Mouse (Mus musculus): ENCODE measurements at regions not wholly inside any gene's neighbourhood (a gene's known extent, or its start where the extent isn't known, plus 50 kb on each side); places are given as distances from the start of the nearest gene placed in this dataset.

GRCm38 (mm10) chr2:9267675-9268074, 613.4 kb upstream of the 4930412O13Rik start:
- no peak for DNase-seq (ENCODE audit: low spot score in 2 of 2)

DNA sequence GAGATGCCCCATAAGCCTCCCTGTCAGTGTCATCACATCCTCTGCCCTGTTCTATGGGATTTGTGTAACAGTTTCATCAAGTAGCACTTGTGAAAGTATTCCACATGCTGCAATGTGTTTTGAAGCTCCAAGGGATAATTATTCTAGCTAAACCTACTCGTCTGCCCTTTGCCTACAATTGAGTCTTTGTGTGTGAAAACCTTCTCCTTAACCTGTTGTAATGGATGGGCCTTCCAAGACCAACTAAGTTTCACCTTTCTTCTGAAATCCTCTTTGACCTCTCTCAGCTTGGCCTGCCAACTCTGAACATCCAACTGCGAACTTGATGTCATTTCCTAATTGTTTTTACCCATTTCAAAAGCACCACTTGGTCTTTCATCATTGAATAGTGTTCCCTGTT, 597.6 kb upstream of the 4930412O13Rik start:
- no peak for DNase-seq (ENCODE audit: low spot score in 2 of 2)

DNA sequence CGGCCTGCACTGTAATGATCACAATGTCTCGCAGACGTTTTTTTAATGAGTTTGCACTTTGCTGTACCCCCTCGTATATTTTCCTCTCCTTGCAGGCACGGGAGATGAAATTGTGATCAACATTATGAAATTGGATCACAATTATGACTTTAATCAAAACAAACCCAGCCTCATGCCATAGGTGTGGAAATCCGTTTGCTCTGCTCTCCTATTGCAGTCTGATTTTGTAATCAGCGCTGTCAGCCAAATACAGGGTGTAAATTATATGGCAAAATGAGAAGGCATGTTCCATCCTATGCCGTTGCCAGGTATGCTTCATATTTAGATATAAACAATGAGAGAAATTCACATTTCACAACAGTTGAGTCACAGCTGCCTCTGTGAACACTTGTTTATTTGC, 595.3 kb upstream of the 4930412O13Rik start:
- no peak for DNase-seq (ENCODE audit: low spot score in 2 of 2)

GRCm38 (mm10) chr2:9287077-9287476, 594.0 kb upstream of the 4930412O13Rik start:
- no peak for DNase-seq (ENCODE audit: low spot score in 2 of 2)

- no peak for DNase-seq (ENCODE audit: low spot score in 2 of 2)
These were observed 593.4 kb upstream of the 4930412O13Rik start for GRCm38 (mm10) chr2:9287623-9288022.

- peak in 1 of 2 experiments; percentile 8 for DNase-seq (ENCODE audit: low spot score in 2 of 2)
These were observed 549.3 kb upstream of the 4930412O13Rik start for GRCm38 (mm10) chr2:9331630-9332352.

GRCm38 (mm10) chr2:9348982-9349381, 532.1 kb upstream of the 4930412O13Rik start:
- no peak for DNase-seq (ENCODE audit: low spot score in 2 of 2)

DNA sequence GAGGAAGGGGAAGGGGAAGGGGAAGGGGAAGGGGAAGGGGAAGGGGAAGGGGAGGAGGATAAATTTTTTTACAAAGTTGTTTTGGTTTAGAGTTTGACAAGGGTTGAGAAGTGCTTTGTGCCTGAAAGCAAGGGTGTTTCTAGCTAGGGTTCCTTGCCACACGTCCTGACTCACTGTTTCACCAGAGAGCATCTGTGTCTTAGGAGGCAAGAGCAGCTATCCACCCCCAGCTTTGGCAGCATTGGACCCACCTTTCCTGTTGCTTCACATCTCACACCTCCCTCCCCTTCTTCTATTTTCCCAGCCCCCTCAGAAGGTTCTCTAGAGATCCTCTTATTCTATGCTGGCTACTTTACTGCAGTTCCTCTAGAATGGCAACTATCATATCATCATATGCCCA, 531.1 kb upstream of the 4930412O13Rik start:
- no peak for DNase-seq (ENCODE audit: low spot score in 2 of 2)

DNA sequence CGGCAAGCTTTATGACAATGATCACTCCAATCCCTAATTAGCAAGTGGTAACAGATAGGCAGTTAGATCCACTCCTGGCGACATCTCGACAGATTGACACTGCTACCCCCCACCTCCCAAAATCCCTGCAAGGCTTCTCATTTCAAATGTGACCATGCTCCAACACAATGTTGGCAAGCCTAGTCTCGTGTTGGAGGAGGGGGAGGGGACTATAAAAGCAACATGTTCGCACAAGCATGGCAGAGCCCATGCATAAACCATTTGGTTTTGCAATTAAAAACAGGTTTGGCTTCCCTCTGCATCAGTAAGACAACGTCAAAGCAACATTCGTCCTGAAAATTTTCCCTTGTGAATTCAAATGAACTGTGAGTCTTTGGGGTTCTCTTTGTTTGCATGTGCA, 528.9 kb upstream of the 4930412O13Rik start:
- DNase-seq (ENCODE audit: low spot score in 2 of 2), result no peak

GRCm38 (mm10) chr2:9360020-9360419, 521.0 kb upstream of the 4930412O13Rik start:
- DNase-seq (ENCODE audit: low spot score in 2 of 2), result no peak

DNA sequence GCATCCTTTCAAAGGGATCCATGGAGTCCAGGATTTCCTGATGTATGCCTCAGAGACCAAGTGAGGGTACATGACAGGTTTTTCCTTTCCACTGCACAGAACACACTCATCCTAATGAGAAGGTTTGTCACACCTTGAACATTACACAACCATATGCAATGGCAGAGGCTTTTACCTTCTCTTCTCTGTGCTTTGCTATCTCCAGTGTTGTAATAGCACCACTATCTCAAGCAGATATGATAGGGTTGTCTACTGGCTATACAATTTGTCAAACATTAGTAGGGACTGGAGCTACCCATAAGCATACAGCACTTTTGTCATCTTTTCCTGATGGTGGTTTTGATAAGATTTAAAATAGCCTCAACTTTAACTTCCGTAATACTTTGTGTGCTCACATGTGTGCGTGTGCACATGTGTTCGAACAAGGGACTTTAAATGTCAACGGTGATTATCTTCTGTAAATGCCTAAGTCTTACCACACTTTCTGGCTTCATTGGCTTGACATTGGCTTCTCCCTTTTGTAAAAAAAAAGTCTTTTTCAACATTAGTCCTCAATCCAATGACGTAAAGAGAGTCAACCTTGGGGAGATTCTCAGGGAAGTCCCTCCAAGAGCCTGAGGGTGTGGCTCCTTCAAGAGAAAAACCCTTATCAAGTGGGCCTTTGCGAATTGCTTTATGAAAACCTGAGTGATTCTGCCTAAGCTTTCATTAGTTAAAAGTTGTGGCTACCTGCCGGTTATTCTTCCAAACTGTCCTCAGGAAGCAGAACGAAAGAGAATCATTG, 513.1 kb upstream of the 4930412O13Rik start:
- no peak for DNase-seq (ENCODE audit: low spot score in 2 of 2)

DNA sequence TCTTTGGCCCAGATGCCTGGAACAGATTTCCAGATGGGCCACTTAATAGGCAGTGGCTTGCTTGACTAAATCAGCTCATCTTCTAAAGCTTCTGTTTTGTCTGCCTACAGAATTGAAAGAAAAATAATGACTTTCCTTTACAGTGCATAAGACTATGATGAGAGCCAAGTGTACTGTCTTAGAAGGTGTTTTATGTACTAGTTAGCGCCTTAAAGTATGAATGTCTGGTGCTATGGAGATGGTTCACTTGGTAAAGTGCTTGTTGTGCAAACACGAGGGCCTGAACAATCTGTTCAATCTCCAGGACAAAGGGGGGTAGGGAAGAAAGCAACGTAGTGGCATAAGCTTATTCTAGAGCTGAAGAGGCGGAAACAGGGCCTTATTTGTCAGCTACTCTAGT, 511.5 kb upstream of the 4930412O13Rik start:
- no peak for DNase-seq (ENCODE audit: low spot score in 2 of 2)

- DNase-seq (ENCODE audit: low spot score in 2 of 2), result no peak
These were observed 494.5 kb upstream of the 4930412O13Rik start for GRCm38 (mm10) chr2:9386566-9386965.

DNA sequence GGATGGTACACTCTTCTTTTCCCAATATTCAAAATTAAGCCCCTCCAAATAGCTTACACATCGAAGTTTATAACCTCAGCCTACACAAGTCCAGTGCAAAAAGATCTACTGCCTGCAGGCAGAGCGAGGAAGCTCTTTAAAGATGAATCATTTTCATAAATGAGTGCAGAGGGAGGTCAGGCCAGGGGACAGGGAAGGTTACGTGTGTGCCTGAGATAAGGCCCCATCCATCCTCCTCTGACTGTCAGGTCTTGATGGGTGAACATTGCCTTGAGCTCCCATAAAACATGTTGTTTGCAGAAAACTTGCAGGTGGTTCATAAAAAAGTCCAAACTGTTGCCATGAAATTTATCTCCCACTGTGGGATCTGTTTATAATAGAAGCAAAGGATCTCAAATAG, 493.0 kb upstream of the 4930412O13Rik start:
- DNase-seq (ENCODE audit: low spot score in 2 of 2), result no peak

- no peak for DNase-seq (ENCODE audit: low spot score in 2 of 2)
These were observed 485.6 kb upstream of the 4930412O13Rik start for GRCm38 (mm10) chr2:9395379-9395999.

GRCm38 (mm10) chr2:9401461-9401860, 479.6 kb upstream of the 4930412O13Rik start:
- no peak for DNase-seq (ENCODE audit: low spot score in 2 of 2)

DNA sequence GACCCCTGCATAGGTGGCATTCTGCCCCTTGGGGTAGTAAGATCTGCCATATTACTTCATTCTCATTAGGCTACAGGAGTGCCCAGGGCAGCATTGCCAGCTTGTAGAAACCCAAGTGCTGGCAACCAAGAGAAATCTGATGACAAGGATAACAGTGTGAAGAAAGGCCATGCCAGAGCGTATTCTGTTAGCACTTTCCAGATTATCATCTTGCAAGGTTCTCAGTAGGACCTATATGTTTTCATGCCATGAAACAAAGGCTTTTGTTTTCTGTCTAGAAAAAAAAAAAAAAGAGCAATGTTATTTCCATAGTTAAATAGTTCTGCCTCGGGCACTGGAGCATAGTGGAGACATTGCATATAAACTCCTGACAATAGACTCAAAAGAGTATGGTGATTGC, 478.8 kb upstream of the 4930412O13Rik start:
- DNase-seq (ENCODE audit: low spot score in 2 of 2), result no peak

DNA sequence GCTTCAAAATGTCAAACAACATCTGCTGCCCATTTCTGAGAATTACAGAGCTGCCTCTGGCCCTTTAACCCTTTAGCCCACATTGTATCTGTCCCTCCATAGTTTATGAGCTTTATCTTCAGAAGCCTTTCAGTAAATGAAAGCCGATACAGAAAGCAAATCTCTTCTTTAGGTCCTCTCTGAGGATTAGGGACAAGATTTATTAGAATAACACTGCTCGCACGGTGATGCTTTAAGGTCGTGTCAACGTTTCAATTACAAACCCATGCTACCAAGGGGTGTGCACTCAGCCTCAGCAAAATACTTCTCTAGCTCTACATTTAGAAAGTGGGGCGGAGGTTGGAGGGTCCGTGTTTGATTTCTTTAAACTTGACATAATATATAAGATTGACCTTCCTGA, 472.0 kb upstream of the 4930412O13Rik start:
- DNase-seq (ENCODE audit: low spot score in 2 of 2), result no peak

GRCm38 (mm10) chr2:9422686-9423085, 458.4 kb upstream of the 4930412O13Rik start:
- no peak for DNase-seq (ENCODE audit: low spot score in 2 of 2)

- DNase-seq (ENCODE audit: low spot score in 2 of 2), result no peak
These were observed 457.5 kb upstream of the 4930412O13Rik start for GRCm38 (mm10) chr2:9423534-9423933.

- DNase-seq (ENCODE audit: low spot score in 2 of 2), result no peak
These were observed 447.7 kb upstream of the 4930412O13Rik start for GRCm38 (mm10) chr2:9433110-9433940.
